Mouse (Mus musculus) heart, adult 2 months (tissue): ENCODE measurements around the gene Arf3. TPM values are rescaled to one million over a fixed set of nuclear protein-coding genes. Genes with fewer than 3 reads are reported as not detected.
A peak's percentile ranks its signal among the peaks of the same experiment; 100 is the strongest.

ENCODE experiments used
- DNase-seq, 2 experiments: peaks; one replicate each; pipeline ENCODE4 v3.0.0; 2021
- H3K27ac ChIP-seq: fragments of 200-600 bp; 2 replicates; pipeline ENCODE4 v1.8.1; 2022
- H3K27me3 ChIP-seq: fragments of 200-500 bp; 2 replicates; pipeline ENCODE4 v1.6.1; 2012; ENCODE audit warnings: mild to moderate bottlenecking, low read length, inconsistent platforms, mixed read lengths; ENCODE audit not compliant: control insufficient read depth, insufficient read depth
- H3K36me3 ChIP-seq: fragments of 200-500 bp; 2 replicates; pipeline ENCODE4 v1.6.1; 2012; ENCODE audit warnings: low read length, inconsistent platforms; ENCODE audit not compliant: control insufficient read depth, insufficient read depth
- H3K4me1 ChIP-seq: fragments of 200-500 bp; 2 replicates; pipeline ENCODE4 v1.6.1; 2011; ENCODE audit warnings: low read length; ENCODE audit not compliant: control insufficient read depth, insufficient read depth
- H3K4me3 ChIP-seq: fragments of 200-600 bp; 2 replicates; pipeline ENCODE4 v1.8.1; 2022
- H3K79me2 ChIP-seq: fragments of 200-500 bp; replicated peaks from 2 replicates; pipeline ENCODE4 v1.6.1; 2012; ENCODE audit warnings: mild to moderate bottlenecking, inconsistent platforms, low read length, moderate library complexity, mixed read lengths; ENCODE audit not compliant: control insufficient read depth, insufficient read depth
- H3K9ac ChIP-seq: fragments of 200-500 bp; 2 replicates; pipeline ENCODE4 v1.6.1; 2012; ENCODE audit warnings: low read depth, mild to moderate bottlenecking, control low read depth, inconsistent platforms, low read length, mixed read lengths
- CTCF ChIP-seq: fragments of 200-600 bp; IDR thresholded peaks from 2 replicates; pipeline ENCODE4 v1.8.1; 2022; ENCODE audit warnings: antibody characterized with exemption, mild to moderate bottlenecking, moderate library complexity
- EP300 ChIP-seq: fragments of 200-500 bp; IDR thresholded peaks from 2 replicates; pipeline ENCODE4 v1.6.1; 2011; ENCODE audit warnings: low read depth, low read length, control low read depth; ENCODE audit not compliant: insufficient read depth
- POLR2A ChIP-seq: fragments of 200-500 bp; IDR thresholded peaks from 2 replicates; pipeline ENCODE4 v1.6.1; 2011; ENCODE audit warnings: mild to moderate bottlenecking, low read depth, low read length, control low read depth; ENCODE audit not compliant: insufficient read depth
- WGBS: fragments of 180-500 bp; shearing (Covaris S2); methylation state at CpG from one replicate; pipeline ENCODE4 v1.1.7; 2018; 5-methylcytosine and 5-hydroxymethylcytosine counted together
- intact Hi-C: fragments of 180-260 bp; cut with DNase I; formaldehyde crosslinking; loops from one replicate; pipeline ENCODE4 v1.15.1; 2025
- polyA plus RNA-seq: library from polyadenylated mRNA; depleted of rRNA; stranded (reverse); fragments of >200 nt; gene quantifications from 2 replicates; pipeline ENCODE4 v1.2.3, GENCODE M21; 2012
- total RNA-seq, 2 experiments: library from RNA; stranded (reverse); gene quantifications; 2 replicates each; pipeline ENCODE4 v1.2.3; 2021

The Arf3 gene
- total and polyA plus RNA-seq, 3 experiments: 18.9 to 30.6 (median 20.0) TPM

DNA sequence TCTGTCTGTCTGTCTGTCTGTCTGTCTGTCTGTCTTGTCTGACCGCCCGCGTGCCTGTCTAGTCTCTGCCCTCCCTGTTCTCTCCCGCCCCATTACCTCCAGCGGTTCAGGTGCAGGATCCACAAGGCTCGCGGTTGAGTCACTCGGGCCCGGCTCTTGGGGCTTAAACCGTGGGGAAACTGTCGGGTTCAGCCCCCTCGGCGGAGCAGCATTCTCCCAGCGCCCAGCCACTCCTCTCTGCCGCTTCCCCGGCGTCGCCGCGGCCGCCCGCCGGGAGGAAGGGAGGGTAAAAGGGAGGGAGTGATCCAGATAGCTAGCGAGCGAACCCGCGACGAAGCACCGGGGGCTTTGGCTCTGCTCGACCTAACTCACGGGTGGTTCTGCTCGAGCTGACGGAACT is 14.7 kb upstream of the Arf3 start, which contains the start of gene Wnt10b:
TSS of gene Wnt10b (minus strand) at position 389 of the 400 bp plus-strand sequence.
- Histone ChIP-seq H3K27ac (no peak within 1 kb of the TSS), H3K4me1 (peaks cover 2% of the 10 kb centered on the region; the same call in 1 of the 2 replicates), H3K4me3 (peak within 1 kb of the TSS; percentile 15; the same call in 1 of the 2 replicates), H3K36me3 (no peaks in the 10 kb centered on the region), H3K9ac (peak within 1 kb of the TSS; percentile 35; the same call in 1 of the 2 replicates), H3K27me3 (peaks cover 23% of the 10 kb centered on the region), H3K79me2 (no peaks in the 10 kb centered on the region)
- under 1% methylated on average over 26 of the region's 33 CpGs for WGBS
- no peak for TF ChIP-seq CTCF
- no peak for TF ChIP-seq POLR2A
- no peak for TF ChIP-seq EP300
- DNase-seq: peak in 1 of 2 experiments; percentile 50
- intact Hi-C loops: no loop called here

DNA sequence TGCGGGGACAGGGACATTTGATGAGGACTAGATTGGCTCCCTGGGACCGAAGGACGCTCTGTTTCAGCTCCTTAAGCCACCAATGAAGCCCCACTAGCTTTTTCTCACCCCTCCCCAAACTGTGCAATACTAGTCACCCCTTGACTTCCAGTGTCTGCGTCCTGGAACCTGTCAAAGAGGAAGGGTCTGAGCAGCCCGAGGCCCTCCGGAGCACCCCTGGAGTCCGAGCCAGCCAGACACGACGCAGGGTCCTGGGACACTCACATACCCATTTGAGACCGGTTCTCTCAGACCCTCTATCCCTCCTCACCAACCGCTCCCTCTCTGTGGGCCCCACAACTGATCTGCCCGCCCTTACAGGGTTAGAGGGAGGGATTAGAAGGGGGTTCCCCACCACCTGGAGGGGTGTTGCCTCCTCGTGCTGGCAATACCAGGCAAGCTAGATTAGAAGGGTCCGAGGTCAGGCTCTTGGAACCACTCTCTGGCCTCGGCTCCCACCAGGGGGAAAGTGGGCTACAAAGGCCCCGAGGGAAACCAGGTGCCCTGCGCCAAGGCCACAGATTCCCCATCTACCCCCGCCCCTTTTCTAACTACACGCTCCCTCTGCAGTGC is 14.1 kb upstream of the Arf3 start:
- peaks cover 23% of the 10 kb centered on the region for H3K27me3 ChIP-seq
- intact Hi-C loops: no loop called here
- peaks cover 3% of the 10 kb centered on the region; the same call in 1 of the 2 replicates for H3K4me1 ChIP-seq
- no peak overlapping the region for H3K27ac ChIP-seq
- H3K36me3 ChIP-seq: no peaks in the 10 kb centered on the region
- H3K79me2 ChIP-seq: no peaks in the 10 kb centered on the region
- WGBS: 13% methylated on average over 19 of the region's 19 CpGs
- H3K4me3 ChIP-seq: no peak overlapping the region
- no peak overlapping the region for H3K9ac ChIP-seq
- TF ChIP-seq CTCF (no peak), POLR2A (no peak), EP300 (no peak)
- peak in 1 of 2 experiments; percentile 26 for DNase-seq

- peak; percentile 32 for TF ChIP-seq CTCF
- no peak for TF ChIP-seq POLR2A
- TF ChIP-seq EP300: no peak
- H3K27me3 ChIP-seq: peaks cover 23% of the 10 kb centered on the region
- H3K27ac ChIP-seq: no peak overlapping the region
- 5% methylated on average over 62 of the region's 62 CpGs for WGBS
- H3K4me1 ChIP-seq: peaks cover 3% of the 10 kb centered on the region; the same call in 1 of the 2 replicates
- H3K79me2 ChIP-seq: no peaks in the 10 kb centered on the region
- peak; percentile 36 to 37 for DNase-seq
- H3K36me3 ChIP-seq: no peaks in the 10 kb centered on the region
- no peak overlapping the region for H3K4me3 ChIP-seq
- intact Hi-C loops: no loop called here
- H3K9ac ChIP-seq: peak overlapping the region; percentile 22; the same call in 1 of the 2 replicates
These were observed 13.4 kb upstream of the Arf3 start for GRCm38 (mm10) chr15:98776280-98777004.

- Histone ChIP-seq H3K79me2 (no peaks in the 10 kb centered on the region), H3K9ac (no peak overlapping the region), H3K27me3 (peaks cover 23% of the 10 kb centered on the region), H3K27ac (no peak overlapping the region), H3K4me1 (peaks cover 3% of the 10 kb centered on the region; the same call in 1 of the 2 replicates), H3K36me3 (no peaks in the 10 kb centered on the region), H3K4me3 (no peak overlapping the region)
- intact Hi-C loops: no loop called here
- 24% methylated on average over 5 of the region's 5 CpGs for WGBS
- DNase-seq: no peak
- TF ChIP-seq CTCF (no peak), EP300 (no peak)
These were observed 12.5 kb upstream of the Arf3 start for GRCm38 (mm10) chr15:98775533-98775932.

DNA sequence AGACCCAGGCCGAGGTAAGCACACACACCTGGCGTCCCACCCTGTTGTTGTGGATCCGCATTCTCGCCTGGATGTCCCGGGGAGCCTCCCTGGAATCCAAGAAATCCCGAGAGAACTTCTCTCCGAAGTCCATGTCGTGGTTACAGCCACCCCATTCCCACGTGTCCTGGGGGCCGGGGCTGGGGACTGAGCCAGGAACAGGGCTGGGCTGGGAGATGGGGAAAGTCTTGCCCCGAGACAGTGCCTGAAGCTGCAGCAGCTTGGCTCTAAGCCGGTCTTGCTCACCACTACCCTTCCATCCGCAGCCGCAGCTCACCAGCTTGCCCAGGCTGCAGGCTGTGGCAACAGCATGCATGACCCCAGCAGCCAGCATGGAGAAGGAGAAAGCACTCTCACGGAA is 11.1 kb upstream of the Arf3 start:
- no peaks in the 10 kb centered on the region for H3K79me2 ChIP-seq
- H3K4me3 ChIP-seq: no peak overlapping the region
- TF ChIP-seq POLR2A: no peak
- TF ChIP-seq EP300: no peak
- no peak for TF ChIP-seq CTCF
- H3K27ac ChIP-seq: no peak overlapping the region
- no peak overlapping the region for H3K9ac ChIP-seq
- intact Hi-C loops: no loop called here
- peaks cover 21% of the 10 kb centered on the region for H3K27me3 ChIP-seq
- 54% methylated on average over 15 of the region's 15 CpGs for WGBS
- no peak for DNase-seq
- H3K36me3 ChIP-seq: no peaks in the 10 kb centered on the region
- peaks cover 3% of the 10 kb centered on the region; the same call in 1 of the 2 replicates for H3K4me1 ChIP-seq

DNA sequence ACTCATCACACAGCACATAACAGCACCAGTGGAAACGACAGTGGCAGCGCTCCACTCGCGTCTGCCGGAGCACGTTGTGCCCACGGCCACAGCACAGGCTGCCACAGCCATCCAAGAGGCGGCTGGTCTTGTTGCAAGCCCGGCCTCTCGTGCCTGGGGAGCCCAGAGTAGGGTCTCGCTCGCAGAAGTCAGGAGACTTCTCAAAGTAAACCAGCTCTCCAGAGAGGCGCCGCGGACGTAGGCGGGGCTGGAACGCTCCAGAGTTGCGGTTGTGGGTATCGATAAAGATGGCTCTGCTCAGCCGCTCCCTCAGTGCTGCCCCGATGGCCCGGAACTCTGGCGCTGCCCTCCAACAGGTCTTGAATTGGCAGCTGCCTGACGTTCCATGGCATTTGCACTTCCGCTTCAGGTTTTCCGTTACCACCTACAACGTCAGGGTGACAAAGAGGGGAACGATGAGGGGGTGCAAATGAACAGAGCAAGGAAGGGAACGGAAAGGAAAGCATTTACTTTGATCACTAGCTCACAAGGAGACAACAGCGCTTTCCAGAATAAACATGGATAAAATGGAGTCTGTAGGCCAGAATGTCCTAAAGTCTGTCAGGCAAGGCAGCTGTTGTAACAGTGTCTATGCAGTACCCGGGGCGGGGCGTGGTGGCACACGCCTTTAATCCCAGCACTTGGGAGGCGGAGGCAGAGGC is 9.6 kb upstream of the Arf3 start:
- intact Hi-C loops: no loop called here
- H3K27me3 ChIP-seq: peaks cover 14% of the 10 kb centered on the region
- TF ChIP-seq EP300 (no peak), POLR2A (no peak), CTCF (no peak)
- no peak overlapping the region for H3K27ac ChIP-seq
- no peak for DNase-seq
- H3K9ac ChIP-seq: no peak overlapping the region
- no peaks in the 10 kb centered on the region for H3K36me3 ChIP-seq
- no peaks in the 10 kb centered on the region for H3K79me2 ChIP-seq
- WGBS: 8% methylated on average over 36 of the region's 36 CpGs
- peak overlapping the region; percentile 39 for H3K4me3 ChIP-seq
- 0 out of 2 replicates have a peak, but pooled peaks cover 1% of the 10 kb centered on the region for H3K4me1 ChIP-seq
